Mouse (Mus musculus) right cerebral cortex, adult 2 months (tissue): ENCODE data around the gene Foxi1.

ENCODE experiments used
- DNase-seq, 2 experiments: peaks; one replicate each; pipeline ENCODE4 v3.0.0; 2021 to 2022; ENCODE audit warnings: low spot score in 2 of 2

The Foxi1 gene

GRCm38 (mm10) chr11:34158916-34159315 is 49.0 kb downstream of the Foxi1 start:
- DNase-seq, result no peak

GRCm38 (mm10) chr11:34155235-34155634 is 52.7 kb downstream of the Foxi1 start:
- DNase-seq, result no peak
